Mouse (Mus musculus) limb, embryonic 12.5 days (tissue): ENCODE results near the gene Tcirg1. TPM values are rescaled to one million over a fixed set of nuclear protein-coding genes. Genes with fewer than 3 reads are reported as not detected.
A peak's percentile ranks its signal among the peaks of the same experiment; 100 is the strongest.

Source experiments
- ATAC-seq: fragments of 200-750 bp; cut with Nextera tagmentation; 2 replicates; pipeline ENCODE4 v1.8.0; 2017; ENCODE audit warnings: low read depth, moderate TSS enrichment; ENCODE audit not compliant: insufficient number of reproducible peaks, insufficient read depth, low FRiP score, low TSS enrichment
- H3K27ac ChIP-seq: fragments of 300-500 bp; sonication (generic); 2 replicates; pipeline ENCODE4 v1.5.1; 2016; ENCODE audit warnings: mild to moderate bottlenecking, moderate library complexity
- H3K27me3 ChIP-seq: fragments of 300-500 bp; sonication (generic); 2 replicates; pipeline ENCODE4 v1.6.1; 2016; ENCODE audit warnings: mild to moderate bottlenecking, moderate library complexity
- H3K36me3 ChIP-seq: fragments of 300-500 bp; sonication (generic); 2 replicates; pipeline ENCODE4 v1.6.1; 2016; ENCODE audit warnings: mild to moderate bottlenecking, moderate library complexity
- H3K4me1 ChIP-seq: fragments of 300-500 bp; sonication (generic); replicated peaks from 2 replicates; pipeline ENCODE4 v1.6.1; 2016
- H3K4me2 ChIP-seq: fragments of 300-500 bp; sonication (generic); 2 replicates; pipeline ENCODE4 v1.6.1; 2016; ENCODE audit warnings: mild to moderate bottlenecking, moderate library complexity
- H3K4me3 ChIP-seq: fragments of 300-500 bp; sonication (generic); replicated peaks from 2 replicates; pipeline ENCODE4 v1.5.1; 2016; ENCODE audit warnings: mild to moderate bottlenecking
- H3K9ac ChIP-seq: fragments of 300-500 bp; sonication (generic); replicated peaks from 2 replicates; pipeline ENCODE4 v1.6.1; 2016; ENCODE audit warnings: mild to moderate bottlenecking, moderate library complexity
- H3K9me3 ChIP-seq: fragments of 300-500 bp; sonication (generic); 2 replicates; pipeline ENCODE4 v1.6.1; 2016; ENCODE audit warnings: mild to moderate bottlenecking, moderate library complexity
- WGBS: fragments of 180-500 bp; shearing (Covaris S2); methylation state at CpG from one replicate; pipeline ENCODE4 v1.1.7; 2016; 5-methylcytosine and 5-hydroxymethylcytosine counted together
- polyA plus RNA-seq: library from polyadenylated mRNA; unstranded; fragments of >200 nt; fragmentation: Nextera tagmentation; extraction: Ambion mirVana; gene quantifications from 2 replicates; pipeline ENCODE4 v1.2.1, GENCODE M21; 2016

Gene Tcirg1
- polyA plus RNA-seq, 1 experiment from 2014 or later = 47.0 TPM

DNA sequence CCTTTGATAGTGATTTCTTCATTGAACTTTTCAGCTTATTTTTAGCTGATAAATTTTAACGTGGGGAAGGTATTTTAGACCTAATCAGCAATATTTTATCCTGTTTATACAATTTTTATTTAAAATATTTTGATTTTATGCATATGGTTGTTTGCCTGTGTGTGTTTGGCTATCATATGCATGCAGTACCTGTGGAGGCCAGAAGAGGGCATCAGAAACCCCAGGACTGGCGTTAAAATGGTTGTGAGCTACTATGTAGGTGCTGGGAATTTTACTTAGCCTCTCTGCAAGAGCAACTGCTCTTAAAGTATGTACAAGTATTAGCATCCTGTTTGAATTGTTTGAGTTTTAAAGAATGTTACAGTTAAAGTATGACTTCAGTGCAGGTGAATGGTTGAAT, 42.0 kb downstream of the Tcirg1 start:
- no peak overlapping the region for H3K27ac ChIP-seq
- peaks cover 21% of the 10 kb centered on the region for H3K36me3 ChIP-seq
- H3K9me3 ChIP-seq = no peaks in the 10 kb centered on the region
- H3K4me2 ChIP-seq = no peak overlapping the region
- 80% methylated on average over 2 of the region's 2 CpGs for WGBS
- H3K4me1 ChIP-seq = no peaks in the 10 kb centered on the region
- no peak overlapping the region for H3K9ac ChIP-seq
- H3K4me3 ChIP-seq = no peak overlapping the region
- ATAC-seq = no peak
- no peaks in the 10 kb centered on the region for H3K27me3 ChIP-seq

GRCm38 (mm10) chr19:3862713-3863112, 44.2 kb downstream of the Tcirg1 start:
- Histone ChIP-seq H3K9me3 (no peaks in the 10 kb centered on the region), H3K4me3 (no peak overlapping the region), H3K27ac (no peak overlapping the region), H3K9ac (no peak overlapping the region), H3K4me2 (no peak overlapping the region), H3K36me3 (peaks cover 21% of the 10 kb centered on the region), H3K27me3 (no peaks in the 10 kb centered on the region), H3K4me1 (no peaks in the 10 kb centered on the region; the same call in 1 of the 2 replicates)
- no peak for ATAC-seq
- WGBS = 86% methylated on average over 2 of the region's 2 CpGs

DNA sequence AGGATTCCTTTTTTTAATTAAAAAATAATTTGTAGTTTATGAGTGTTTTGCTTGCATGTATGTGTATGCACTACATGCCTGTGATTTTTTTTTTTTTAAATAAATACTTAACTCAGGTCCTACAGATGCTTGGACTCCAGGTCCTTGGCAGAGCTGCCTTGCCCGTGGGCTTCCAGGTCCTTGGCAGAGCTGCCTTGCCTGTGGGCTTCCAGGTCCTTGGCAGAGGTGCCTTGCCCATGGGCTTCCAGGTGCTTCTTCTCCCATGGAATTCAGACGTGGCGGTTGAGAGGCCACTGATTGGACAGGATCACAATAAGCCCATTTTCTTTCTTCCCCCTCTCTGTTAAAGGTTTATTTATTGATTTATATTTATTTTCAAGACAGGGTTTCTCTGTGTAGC, 49.7 kb downstream of the Tcirg1 start:
- Histone ChIP-seq H3K9ac (no peak overlapping the region), H3K4me3 (no peak overlapping the region), H3K9me3 (no peaks in the 10 kb centered on the region), H3K36me3 (no peaks in the 10 kb centered on the region), H3K4me2 (no peak overlapping the region), H3K27ac (no peak overlapping the region), H3K4me1 (peaks cover 24% of the 10 kb centered on the region), H3K27me3 (no peaks in the 10 kb centered on the region)
- no peak for ATAC-seq
- WGBS = 83% methylated on average over 3 of the region's 3 CpGs

DNA sequence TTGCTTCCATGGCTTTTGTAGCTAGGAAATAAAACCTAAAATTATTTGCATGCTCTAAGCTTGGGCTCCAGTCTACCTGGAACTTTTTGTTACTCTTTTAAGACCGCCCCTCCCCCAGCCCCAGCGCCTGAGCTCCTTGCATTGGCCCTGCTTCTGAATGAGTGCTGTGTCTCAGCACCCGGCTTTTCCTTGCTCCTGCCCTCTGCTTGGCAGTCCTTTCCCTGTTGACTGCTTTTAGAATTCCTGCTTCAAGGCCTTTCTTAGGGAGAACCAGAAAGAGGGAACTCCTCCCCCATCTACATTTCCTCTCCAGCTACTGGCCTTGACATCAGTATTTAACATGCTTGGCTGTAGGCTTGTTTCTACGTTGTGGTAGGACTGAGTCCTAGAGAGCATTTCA, 51.3 kb downstream of the Tcirg1 start:
- 22% methylated on average over 4 of the region's 4 CpGs for WGBS
- H3K36me3 ChIP-seq = no peaks in the 10 kb centered on the region
- peak overlapping the region; percentile 66 for H3K27ac ChIP-seq
- no peak overlapping the region for H3K4me3 ChIP-seq
- H3K27me3 ChIP-seq = no peaks in the 10 kb centered on the region
- no peak overlapping the region for H3K9ac ChIP-seq
- ATAC-seq = no peak
- peak overlapping the region; percentile 37 for H3K4me2 ChIP-seq
- peaks cover 31% of the 10 kb centered on the region for H3K4me1 ChIP-seq
- no peaks in the 10 kb centered on the region for H3K9me3 ChIP-seq

- no peak for ATAC-seq
- no peaks in the 10 kb centered on the region for H3K36me3 ChIP-seq
- WGBS = 63% methylated on average over 6 of the region's 6 CpGs
- no peak overlapping the region for H3K9ac ChIP-seq
- peak overlapping the region; percentile 66 for H3K27ac ChIP-seq
- H3K27me3 ChIP-seq = peaks cover under 1% of the 10 kb centered on the region; the same call in 1 of the 2 replicates
- H3K4me1 ChIP-seq = peaks cover 31% of the 10 kb centered on the region
- H3K9me3 ChIP-seq = no peaks in the 10 kb centered on the region
- H3K4me3 ChIP-seq = no peak overlapping the region
- peak overlapping the region; percentile 37 for H3K4me2 ChIP-seq
Observed at GRCm38 (mm10) chr19:3855091-3855490, 51.8 kb downstream of the Tcirg1 start.

DNA sequence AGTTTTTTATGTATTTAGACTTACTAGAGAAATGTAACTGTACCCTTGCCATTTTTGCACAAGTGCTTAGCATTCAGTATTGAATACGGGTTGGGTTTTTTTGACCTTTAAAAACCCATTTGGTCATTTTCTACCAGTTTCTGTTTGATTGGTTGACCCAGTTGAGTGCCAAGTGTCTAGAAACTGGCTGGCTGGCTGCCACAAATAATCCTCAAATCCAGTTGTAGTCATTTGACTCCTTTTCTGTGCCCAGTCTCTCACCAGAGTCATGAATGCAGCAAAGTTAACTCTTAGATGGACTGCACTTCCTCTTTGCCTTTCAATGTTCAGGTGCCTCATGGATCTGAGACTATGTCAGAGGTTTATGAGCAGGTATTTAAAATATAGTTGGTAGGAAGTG, 53.0 kb downstream of the Tcirg1 start:
- H3K36me3 ChIP-seq = no peaks in the 10 kb centered on the region
- H3K27me3 ChIP-seq = peaks cover 6% of the 10 kb centered on the region; the same call in 1 of the 2 replicates
- no peak for ATAC-seq
- no peak overlapping the region for H3K4me3 ChIP-seq
- H3K27ac ChIP-seq = no peak overlapping the region
- no peak overlapping the region for H3K9ac ChIP-seq
- peaks cover 31% of the 10 kb centered on the region for H3K4me1 ChIP-seq
- no peaks in the 10 kb centered on the region for H3K9me3 ChIP-seq
- 87% methylated on average over 1 of the region's 1 CpGs for WGBS
- no peak overlapping the region for H3K4me2 ChIP-seq

- Histone ChIP-seq H3K9ac (no peak overlapping the region), H3K4me2 (peak overlapping the region; percentile 70), H3K4me1 (peaks cover 38% of the 10 kb centered on the region), H3K4me3 (peak overlapping the region; percentile 79), H3K27ac (no peak overlapping the region), H3K36me3 (no peaks in the 10 kb centered on the region), H3K9me3 (no peaks in the 10 kb centered on the region), H3K27me3 (peaks cover 6% of the 10 kb centered on the region; the same call in 1 of the 2 replicates)
- no peak for ATAC-seq
- 93% methylated on average over 10 of the region's 10 CpGs for WGBS
Observed at GRCm38 (mm10) chr19:3853121-3853520, 53.8 kb downstream of the Tcirg1 start.

- 1% methylated on average over 70 of the region's 74 CpGs for WGBS
- Histone ChIP-seq H3K9ac (peak overlapping the region; percentile 88), H3K4me1 (peaks cover 35% of the 10 kb centered on the region), H3K9me3 (no peaks in the 10 kb centered on the region), H3K4me3 (peak overlapping the region; percentile 79), H3K4me2 (peak overlapping the region; percentile 70), H3K27ac (peak overlapping the region; percentile 98), H3K27me3 (peaks cover 6% of the 10 kb centered on the region; the same call in 1 of the 2 replicates), H3K36me3 (no peaks in the 10 kb centered on the region)
- no peak; the same call in none of the 2 replicates for ATAC-seq
Observed at GRCm38 (mm10) chr19:3851979-3852681, 54.8 kb downstream of the Tcirg1 start.

DNA sequence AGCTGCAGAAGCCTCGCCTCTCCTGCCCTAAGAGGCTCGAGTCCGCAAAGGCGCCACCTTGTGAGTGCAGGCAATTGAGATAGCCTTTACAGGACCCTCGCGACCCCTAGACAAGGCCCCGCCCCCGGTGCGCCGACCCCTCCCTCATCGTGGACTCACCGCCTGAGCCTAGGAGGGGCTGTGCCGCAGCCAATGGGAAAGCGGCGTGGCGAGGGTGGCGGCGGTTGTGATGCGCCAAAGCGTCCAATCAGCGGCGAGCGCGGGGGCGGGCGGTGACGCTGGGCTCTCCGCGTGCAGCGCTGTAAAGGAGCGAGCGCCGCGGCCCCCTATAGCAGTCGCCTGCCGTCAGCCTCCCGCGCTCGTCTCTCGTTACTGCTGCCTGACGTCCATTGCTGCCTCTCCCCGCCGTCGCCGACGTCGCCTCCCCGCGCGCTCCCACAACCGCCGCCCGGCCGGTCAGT, 55.4 kb downstream of the Tcirg1 start, which contains the start of gene Chka:
Gene Chka, plus strand, starts transcription at position 272 of the 461 bp plus-strand sequence.
- Histone ChIP-seq H3K9me3 (no peaks in the 10 kb centered on the region), H3K4me1 (peaks cover 32% of the 10 kb centered on the region), H3K27me3 (peaks cover 8% of the 10 kb centered on the region; the same call in 1 of the 2 replicates), H3K27ac (peak within 1 kb of the TSS; percentile 98), H3K9ac (peak within 1 kb of the TSS; percentile 88), H3K36me3 (no peaks in the 10 kb centered on the region), H3K4me2 (peak within 1 kb of the TSS; percentile 70), H3K4me3 (peak within 1 kb of the TSS; percentile 79)
- peak; percentile 97 for ATAC-seq
- WGBS = 0% methylated on average over 49 of the region's 54 CpGs

- H3K4me2 ChIP-seq = peak overlapping the region; percentile 70
- H3K4me3 ChIP-seq = peak overlapping the region; percentile 79
- WGBS = 6% methylated on average over 19 of the region's 19 CpGs
- H3K27ac ChIP-seq = no peak overlapping the region
- ATAC-seq = peak; percentile 10; the same call in 1 of the 2 replicates
- H3K9ac ChIP-seq = peak overlapping the region; percentile 88
- no peaks in the 10 kb centered on the region for H3K9me3 ChIP-seq
- H3K27me3 ChIP-seq = peaks cover 8% of the 10 kb centered on the region; the same call in 1 of the 2 replicates
- H3K4me1 ChIP-seq = peaks cover 31% of the 10 kb centered on the region
- no peaks in the 10 kb centered on the region for H3K36me3 ChIP-seq
Observed at GRCm38 (mm10) chr19:3850847-3851469, 56.0 kb downstream of the Tcirg1 start.

DNA sequence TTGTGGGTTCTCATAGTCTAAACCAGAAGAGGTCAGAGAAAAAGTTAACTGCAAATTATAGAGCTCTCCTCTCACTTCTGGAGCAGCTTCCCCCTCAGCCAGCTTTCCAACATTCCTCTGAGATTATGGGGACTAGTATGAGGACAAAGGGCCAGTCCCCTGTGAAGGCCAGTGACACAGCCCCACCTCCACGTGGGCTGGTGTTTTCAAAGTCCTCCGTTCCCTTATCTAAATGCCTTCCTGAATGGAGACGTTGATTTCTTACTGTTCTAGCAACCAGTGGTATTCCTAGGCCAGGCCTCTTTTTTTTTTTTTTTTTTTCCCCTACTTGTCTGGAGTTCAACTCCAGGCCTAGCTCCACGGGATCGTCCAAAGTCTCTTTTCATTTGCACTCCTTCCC, 56.9 kb downstream of the Tcirg1 start:
- peaks cover 8% of the 10 kb centered on the region; the same call in 1 of the 2 replicates for H3K27me3 ChIP-seq
- no peak for ATAC-seq
- WGBS = 50% methylated on average over 5 of the region's 5 CpGs

More for the DNA sequence above, 56.9 kb downstream of the Tcirg1 start:
- peaks cover 22% of the 10 kb centered on the region for H3K4me1 ChIP-seq
- no peak overlapping the region for H3K9ac ChIP-seq
- no peak overlapping the region for H3K27ac ChIP-seq
- no peak overlapping the region for H3K4me2 ChIP-seq
- H3K36me3 ChIP-seq = no peaks in the 10 kb centered on the region
- no peaks in the 10 kb centered on the region for H3K9me3 ChIP-seq
- H3K4me3 ChIP-seq = no peak overlapping the region
